Mouse (Mus musculus) stomach, postnatal 0 days (tissue): Measurements from ENCODE around the gene Scube3. TPM values are rescaled to one million over a fixed set of nuclear protein-coding genes. Genes with fewer than 3 reads are reported as not detected.

Experiments used
- ATAC-seq: fragments of 200-750 bp; cut with Nextera tagmentation; 2 replicates; pipeline ENCODE4 v1.8.0; 2017; ENCODE audit not compliant: low FRiP score, low TSS enrichment
- DNase-seq: peaks from one replicate; pipeline ENCODE4 v3.0.0-alpha.2; 2016; ENCODE audit warnings: low spot score
- H3K27ac ChIP-seq: fragments of 300-500 bp; sonication (generic); replicated peaks from 2 replicates; pipeline ENCODE4 v1.5.1; 2014; ENCODE audit warnings: mild to moderate bottlenecking, control low read depth
- H3K27me3 ChIP-seq: fragments of 300-500 bp; sonication (generic); 2 replicates; pipeline ENCODE4 v1.6.1; 2014; ENCODE audit warnings: low read length; ENCODE audit not compliant: control insufficient read depth, insufficient read depth
- H3K36me3 ChIP-seq: fragments of 300-500 bp; sonication (generic); 2 replicates; pipeline ENCODE4 v1.6.1; 2014; ENCODE audit warnings: low read length, mixed read lengths; ENCODE audit not compliant: control insufficient read depth, insufficient read depth
- H3K4me1 ChIP-seq: fragments of 300-500 bp; sonication (generic); replicated peaks from 2 replicates; pipeline ENCODE4 v1.6.1; 2014; ENCODE audit warnings: antibody characterized with exemption; ENCODE audit not compliant: control insufficient read depth, insufficient read depth
- H3K4me2 ChIP-seq: fragments of 300-500 bp; sonication (generic); replicated peaks from 2 replicates; pipeline ENCODE4 v1.6.1; 2014; ENCODE audit warnings: low read depth, mild to moderate bottlenecking, control low read depth, moderate library complexity
- H3K4me3 ChIP-seq: fragments of 300-500 bp; sonication (generic); 2 replicates; pipeline ENCODE4 v1.5.1; 2014; ENCODE audit warnings: low read depth, low read length, control low read depth
- H3K9ac ChIP-seq: fragments of 300-500 bp; sonication (generic); 2 replicates; pipeline ENCODE4 v1.6.1; 2014; ENCODE audit warnings: mild to moderate bottlenecking, low read length, control low read depth, mixed read lengths
- H3K9me3 ChIP-seq: fragments of 300-500 bp; sonication (generic); 2 replicates; pipeline ENCODE4 v1.6.1; 2016; ENCODE audit warnings: low read length; ENCODE audit not compliant: control insufficient read depth
- CTCF ChIP-seq: IDR thresholded peaks from 2 replicates; pipeline ENCODE4 v1.5.1; 2016; ENCODE audit warnings: antibody characterized with exemption, low read depth, mild to moderate bottlenecking, moderate library complexity
- EP300 ChIP-seq: optimal IDR thresholded peaks from 2 replicates; pipeline ENCODE3; 2016; ENCODE audit warnings: antibody characterized with exemption
- WGBS: fragments of 180-500 bp; shearing (Covaris S2); extraction: QIAGEN DNeasy Blood & Tissue Kit; methylation state at CpG from one replicate; pipeline ENCODE4 v1.1.7; 2014; 5-methylcytosine and 5-hydroxymethylcytosine counted together
- polyA plus RNA-seq: library from polyadenylated mRNA; unstranded; fragments of >200 nt; fragmentation: Nextera tagmentation; extraction: Ambion mirVana; gene quantifications from 2 replicates; pipeline ENCODE4 v1.2.1, GENCODE M21; 2015

The Scube3 gene
- polyA plus RNA-seq, 1 experiment from 2014 or later, result 0.64 TPM

- H3K4me2 ChIP-seq, result no peak overlapping the region
- WGBS, result 87% methylated on average over 8 of the region's 8 CpGs
- H3K27me3 ChIP-seq, result no peaks in the 10 kb centered on the region
- TF ChIP-seq CTCF, result no peak
- no peak for TF ChIP-seq EP300
- ATAC-seq (no peak), DNase-seq (no peak)
- H3K9ac ChIP-seq, result no peak overlapping the region
- no peaks in the 10 kb centered on the region for H3K9me3 ChIP-seq
- H3K27ac ChIP-seq, result no peak overlapping the region
- no peaks in the 10 kb centered on the region for H3K4me1 ChIP-seq
- H3K36me3 ChIP-seq, result no peaks in the 10 kb centered on the region
- H3K4me3 ChIP-seq, result no peak overlapping the region
These were observed 29.7 kb upstream of the Scube3 start for GRCm38 (mm10) chr17:28112266-28112665.

- no peak overlapping the region for H3K9ac ChIP-seq
- no peaks in the 10 kb centered on the region for H3K4me1 ChIP-seq
- no peak overlapping the region for H3K27ac ChIP-seq
- no peaks in the 10 kb centered on the region for H3K9me3 ChIP-seq
- no peak overlapping the region for H3K4me2 ChIP-seq
- no peak for TF ChIP-seq CTCF
- TF ChIP-seq EP300, result no peak
- H3K27me3 ChIP-seq, result no peaks in the 10 kb centered on the region
- ATAC-seq (no peak), DNase-seq (no peak)
- WGBS, result 87% methylated on average over 9 of the region's 9 CpGs
- no peaks in the 10 kb centered on the region for H3K36me3 ChIP-seq
- no peak overlapping the region for H3K4me3 ChIP-seq
These were observed 25.6 kb upstream of the Scube3 start for GRCm38 (mm10) chr17:28116335-28116734.

- DNase-seq (no peak), ATAC-seq (no peak; the same call in 1 of the 2 replicates)
- Histone ChIP-seq H3K9me3 (no peaks in the 10 kb centered on the region), H3K4me3 (no peak overlapping the region), H3K4me2 (no peak overlapping the region), H3K4me1 (no peaks in the 10 kb centered on the region), H3K27ac (no peak overlapping the region), H3K36me3 (no peaks in the 10 kb centered on the region), H3K27me3 (no peaks in the 10 kb centered on the region), H3K9ac (no peak overlapping the region)
- WGBS, result 42% methylated on average over 19 of the region's 19 CpGs
- TF ChIP-seq EP300 (no peak), CTCF (no peak)
These were observed 24.3 kb upstream of the Scube3 start for GRCm38 (mm10) chr17:28117451-28118209.

- H3K9ac ChIP-seq, result no peak overlapping the region
- H3K27me3 ChIP-seq, result no peaks in the 10 kb centered on the region
- no peak overlapping the region for H3K4me2 ChIP-seq
- no peak for TF ChIP-seq EP300
- no peak for TF ChIP-seq CTCF
- H3K36me3 ChIP-seq, result no peaks in the 10 kb centered on the region
- WGBS, result 82% methylated on average over 5 of the region's 5 CpGs
- H3K4me1 ChIP-seq, result no peaks in the 10 kb centered on the region
- no peak overlapping the region for H3K4me3 ChIP-seq
- DNase-seq (no peak), ATAC-seq (no peak)
- H3K9me3 ChIP-seq, result no peaks in the 10 kb centered on the region
- H3K27ac ChIP-seq, result no peak overlapping the region
These were observed 21.5 kb upstream of the Scube3 start for GRCm38 (mm10) chr17:28120460-28120859.

GRCm38 (mm10) chr17:28122949-28123348 is 19.0 kb upstream of the Scube3 start:
- Histone ChIP-seq H3K9me3 (no peaks in the 10 kb centered on the region), H3K4me2 (no peak overlapping the region), H3K4me1 (no peaks in the 10 kb centered on the region), H3K36me3 (no peaks in the 10 kb centered on the region), H3K27me3 (no peaks in the 10 kb centered on the region), H3K4me3 (no peak overlapping the region), H3K9ac (no peak overlapping the region), H3K27ac (no peak overlapping the region)
- ATAC-seq (no peak), DNase-seq (no peak)
- TF ChIP-seq EP300 (no peak), CTCF (no peak)
- WGBS, result 70% methylated on average over 13 of the region's 13 CpGs

GRCm38 (mm10) chr17:28123627-28124026 is 18.3 kb upstream of the Scube3 start:
- ATAC-seq, result no peak
- 64% methylated on average over 7 of the region's 7 CpGs for WGBS
- H3K27me3 ChIP-seq, result no peaks in the 10 kb centered on the region

More at GRCm38 (mm10) chr17:28123627-28124026, 18.3 kb upstream of the Scube3 start:
- no peaks in the 10 kb centered on the region for H3K36me3 ChIP-seq
- H3K9me3 ChIP-seq, result no peaks in the 10 kb centered on the region
- no peak overlapping the region for H3K4me3 ChIP-seq
- no peak overlapping the region for H3K27ac ChIP-seq
- no peak overlapping the region for H3K9ac ChIP-seq
- DNase-seq, result no peak
- no peaks in the 10 kb centered on the region for H3K4me1 ChIP-seq
- no peak for TF ChIP-seq EP300
- no peak for TF ChIP-seq CTCF
- H3K4me2 ChIP-seq, result no peak overlapping the region
